Mouse (Mus musculus) 3T3-L1 (cell line): Measurements from ENCODE around the gene Ctnna3.

ENCODE experiments used
- DNase-seq: peaks from one replicate; pipeline ENCODE4 v3.0.0-alpha.2; 2015; ENCODE audit warnings: low read depth, low spot score

Ctnna3 gene

DNA sequence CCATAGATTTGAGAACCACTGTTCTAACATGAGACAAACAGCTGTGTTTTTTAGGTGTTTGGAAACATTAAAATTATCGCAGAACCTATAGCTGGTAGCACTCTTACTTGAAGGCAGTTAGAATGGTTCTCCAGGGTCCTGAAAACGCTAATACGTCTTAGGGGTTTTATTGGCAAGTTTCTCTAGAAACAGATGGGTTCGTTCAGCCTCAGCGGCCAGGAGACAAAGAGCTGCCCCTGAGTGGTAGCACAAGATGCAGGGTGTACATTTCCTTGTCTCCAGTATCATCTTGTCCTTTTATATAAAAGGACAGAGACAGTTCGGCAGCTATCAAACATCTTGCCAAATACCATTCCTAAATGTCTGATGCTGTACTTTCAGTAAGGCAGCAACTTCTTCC is 620.0 kb downstream of the Ctnna3 start:
- DNase-seq = no peak

DNA sequence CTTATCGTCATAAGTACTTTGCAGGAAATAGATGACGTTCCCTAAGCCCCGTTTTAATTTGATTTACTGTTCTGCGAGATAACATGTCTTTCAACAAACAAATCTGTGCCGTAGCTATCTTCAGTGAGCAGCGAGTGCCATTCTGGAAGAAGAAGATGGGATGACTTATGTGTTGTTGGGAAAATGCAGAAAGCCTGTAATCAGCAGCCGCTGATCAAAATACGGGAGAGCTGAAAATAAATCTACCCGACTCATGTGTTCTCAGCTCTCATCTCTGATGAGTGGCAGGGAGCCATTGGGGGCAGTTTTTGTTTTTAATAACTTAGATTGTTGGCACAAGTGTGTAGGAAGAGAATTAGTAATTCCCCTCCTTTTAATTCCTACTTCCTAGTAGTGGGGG is 633.8 kb downstream of the Ctnna3 start:
- DNase-seq = no peak

- DNase-seq = peak; percentile 12
These were observed 646.0 kb downstream of the Ctnna3 start for GRCm38 (mm10) chr10:64075944-64076343.

- DNase-seq = peak; percentile 12
These were observed 646.6 kb downstream of the Ctnna3 start for GRCm38 (mm10) chr10:64076410-64077052.

GRCm38 (mm10) chr10:64082345-64082744 is 652.4 kb downstream of the Ctnna3 start:
- DNase-seq = no peak

DNA sequence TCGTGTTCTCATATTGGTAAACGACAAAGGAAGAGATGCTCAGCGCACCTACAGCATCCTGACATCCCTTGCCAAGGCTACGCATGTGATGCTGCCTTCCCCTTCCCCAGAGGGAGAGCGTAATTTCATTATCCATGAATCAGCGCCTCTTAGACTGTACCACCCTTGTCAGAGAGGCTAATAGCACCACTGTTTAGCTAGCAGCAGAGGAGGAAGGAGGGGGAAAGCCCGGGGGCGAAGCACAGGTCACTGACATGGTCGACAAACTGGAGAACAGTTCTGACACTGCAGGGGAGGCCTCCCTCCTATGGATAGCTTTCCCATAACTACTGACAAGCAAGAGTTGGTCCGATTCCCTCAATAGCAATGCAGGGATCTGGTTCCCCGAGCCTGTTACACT is 653.9 kb downstream of the Ctnna3 start:
- no peak for DNase-seq

- DNase-seq = peak; percentile 60
These were observed 654.6 kb downstream of the Ctnna3 start for GRCm38 (mm10) chr10:64084465-64084864.

DNA sequence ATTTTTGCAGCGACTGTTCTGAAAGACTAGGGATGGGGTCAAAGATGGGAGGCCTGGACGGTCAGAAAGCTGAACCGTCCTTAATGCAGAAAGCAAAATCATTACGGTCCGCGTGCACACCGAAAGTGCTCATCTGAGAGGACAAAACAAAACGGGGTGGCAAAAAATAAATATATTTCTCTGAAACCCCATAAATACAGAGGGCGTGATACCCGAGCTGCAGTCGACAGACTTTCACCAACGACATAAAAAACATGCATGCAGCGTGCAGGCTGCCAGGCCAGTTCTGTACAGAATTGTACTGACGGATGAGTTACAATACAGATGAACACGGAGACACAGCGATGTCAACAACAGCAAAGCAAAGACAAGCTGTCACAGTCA is 656.3 kb downstream of the Ctnna3 start:
- no peak for DNase-seq

- no peak for DNase-seq
These were observed 656.9 kb downstream of the Ctnna3 start for GRCm38 (mm10) chr10:64086567-64087391.

- no peak for DNase-seq
These were observed 657.6 kb downstream of the Ctnna3 start for GRCm38 (mm10) chr10:64087521-64087920.

GRCm38 (mm10) chr10:64087936-64088773 is 658.3 kb downstream of the Ctnna3 start:
- no peak for DNase-seq

DNA sequence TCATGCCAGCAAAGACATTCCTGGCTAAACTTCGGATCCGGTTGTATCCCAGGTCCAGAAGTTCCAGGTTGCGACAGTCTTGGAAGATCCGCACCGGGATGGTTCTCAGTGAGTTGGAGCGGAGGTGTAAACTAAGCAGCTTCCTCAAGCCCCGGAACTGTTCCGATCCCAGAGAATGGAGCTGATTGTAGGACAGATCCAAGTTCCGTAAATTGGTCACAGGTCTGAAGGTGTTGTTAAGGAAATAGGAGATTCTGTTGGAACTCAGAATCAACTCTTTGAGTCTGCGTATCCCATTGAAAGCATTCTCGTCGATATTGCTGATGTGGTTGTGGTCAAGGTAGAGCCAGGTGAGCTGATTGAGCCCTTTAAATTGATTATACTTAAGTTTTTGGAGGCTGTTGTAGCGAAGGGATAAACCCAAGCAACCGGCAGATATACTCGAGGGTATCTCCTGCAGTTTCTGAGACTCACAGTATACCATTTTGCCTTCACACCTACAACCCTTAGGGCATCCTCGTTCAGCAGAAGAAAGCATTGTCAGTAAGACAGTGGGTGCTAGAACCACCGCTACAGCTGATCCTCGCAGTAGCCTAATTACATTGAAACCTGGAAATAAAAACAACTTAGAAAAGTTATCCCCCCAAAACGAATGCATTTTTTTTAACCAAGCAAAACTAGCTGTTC is 659.0 kb downstream of the Ctnna3 start:
- no peak for DNase-seq

DNA sequence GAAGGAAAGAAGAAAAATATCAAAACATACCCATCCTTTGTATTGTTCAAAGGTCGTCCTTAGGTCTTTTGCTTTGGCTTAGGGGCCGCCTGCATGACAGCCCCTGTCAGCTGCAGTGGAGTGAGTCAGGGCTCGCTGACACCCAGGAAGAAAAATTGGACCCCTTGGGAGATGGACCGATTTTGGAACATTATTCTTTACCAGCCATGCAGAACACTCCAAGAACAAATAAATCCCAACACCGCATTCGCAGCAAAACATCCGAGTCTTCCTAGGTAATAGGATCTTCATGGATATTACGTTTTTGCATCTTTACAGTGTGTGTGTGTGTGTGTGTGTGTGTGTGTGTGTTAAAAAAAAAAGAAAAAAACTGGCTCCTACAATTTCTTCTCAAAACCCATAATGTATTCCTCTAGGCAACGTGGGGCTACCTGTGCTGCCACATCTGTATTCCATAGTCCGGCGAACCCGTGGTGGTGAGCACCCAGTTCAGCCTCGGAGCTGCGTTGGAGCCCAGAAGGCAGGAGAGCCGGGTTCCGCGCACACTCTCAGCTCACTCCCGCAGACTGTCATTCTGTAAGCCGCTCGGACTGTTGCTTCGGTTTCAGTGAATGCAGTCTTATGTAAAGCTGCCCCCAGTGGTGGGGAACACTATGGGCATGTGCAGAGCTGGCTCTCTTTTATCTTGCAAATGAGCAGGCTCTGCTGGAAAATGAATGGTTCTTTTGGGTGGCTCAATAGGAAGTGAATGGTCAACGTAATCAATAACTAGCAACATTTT is 660.0 kb downstream of the Ctnna3 start, which contains the start of gene Lrrtm3:
TSS of gene Lrrtm3 (minus strand) at position 598 of the 781 bp plus-strand sequence.
- DNase-seq = no peak

- DNase-seq = no peak
These were observed 666.6 kb downstream of the Ctnna3 start for GRCm38 (mm10) chr10:64096532-64096931.

DNA sequence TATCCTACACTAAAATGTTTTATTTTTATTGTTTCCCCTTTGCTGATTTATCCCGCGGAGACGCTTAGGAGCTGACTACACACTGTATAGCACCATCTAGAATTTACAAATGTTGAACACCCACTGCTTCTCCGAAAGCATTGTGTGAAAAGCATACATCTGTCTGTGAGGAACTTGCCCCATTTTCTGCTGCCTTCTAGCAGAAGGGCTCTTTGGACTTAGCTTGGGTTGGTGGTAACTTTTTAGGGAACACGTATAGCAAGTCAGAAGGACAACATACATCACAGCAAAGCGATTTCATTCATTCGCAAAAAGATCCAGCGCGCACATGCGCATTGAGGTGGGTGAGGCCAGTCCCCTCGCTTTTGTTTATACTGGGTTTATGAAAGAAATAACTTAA is 685.3 kb downstream of the Ctnna3 start:
- no peak for DNase-seq

DNA sequence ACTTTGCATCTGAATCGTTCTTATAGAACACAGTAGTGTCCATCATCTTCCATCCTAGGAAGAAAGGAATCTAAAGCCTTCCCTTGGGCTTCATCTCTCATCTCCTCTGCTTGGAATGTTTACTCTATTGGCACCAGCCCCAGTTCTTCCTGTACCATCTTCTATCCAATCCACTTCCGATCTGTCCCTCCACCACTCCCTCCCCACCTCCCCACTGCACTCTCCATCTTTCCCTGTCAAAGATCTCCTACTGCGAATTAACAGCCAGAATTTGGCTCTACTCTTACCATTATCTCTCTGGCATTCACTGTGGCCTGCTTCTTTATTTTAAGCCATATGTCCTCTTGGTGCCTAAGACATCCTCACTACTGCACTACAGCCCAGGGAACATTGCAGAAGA is 688.9 kb downstream of the Ctnna3 start:
- no peak for DNase-seq

DNA sequence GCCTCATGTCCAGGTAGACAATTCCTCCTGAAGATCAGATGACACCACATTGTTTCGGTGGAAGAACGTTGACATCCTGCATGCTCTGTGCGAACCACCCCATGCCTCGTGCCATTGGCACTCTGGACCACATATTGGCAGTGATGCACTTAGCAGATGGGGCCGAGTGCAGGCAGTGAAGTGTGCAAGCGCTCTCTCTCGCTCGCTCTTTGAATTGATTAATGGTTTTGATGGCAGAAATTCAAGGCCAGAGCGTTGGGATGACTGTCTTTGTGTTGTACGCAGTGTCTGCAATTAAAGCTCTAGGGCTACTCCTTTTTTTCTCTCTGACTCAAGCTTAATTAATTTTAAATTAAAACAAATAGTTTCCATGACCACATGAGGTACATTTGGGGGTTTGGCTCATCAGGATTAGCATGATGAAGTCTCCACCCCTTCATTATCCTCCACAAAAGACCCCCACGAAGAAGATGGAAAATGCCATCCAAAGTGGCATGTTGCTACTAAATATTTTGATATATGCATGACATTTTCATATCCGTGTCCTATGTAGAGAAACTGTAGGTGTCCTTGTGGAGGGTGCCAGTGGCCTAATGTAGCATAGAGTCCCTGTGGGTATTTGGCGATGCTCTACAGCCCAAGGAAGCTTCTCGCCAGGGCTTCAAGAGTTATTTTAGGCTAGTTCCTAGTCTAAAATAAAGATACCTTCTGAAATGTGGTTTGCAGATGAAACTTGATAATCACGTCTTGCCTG is 700.7 kb downstream of the Ctnna3 start:
- DNase-seq = no peak

DNA sequence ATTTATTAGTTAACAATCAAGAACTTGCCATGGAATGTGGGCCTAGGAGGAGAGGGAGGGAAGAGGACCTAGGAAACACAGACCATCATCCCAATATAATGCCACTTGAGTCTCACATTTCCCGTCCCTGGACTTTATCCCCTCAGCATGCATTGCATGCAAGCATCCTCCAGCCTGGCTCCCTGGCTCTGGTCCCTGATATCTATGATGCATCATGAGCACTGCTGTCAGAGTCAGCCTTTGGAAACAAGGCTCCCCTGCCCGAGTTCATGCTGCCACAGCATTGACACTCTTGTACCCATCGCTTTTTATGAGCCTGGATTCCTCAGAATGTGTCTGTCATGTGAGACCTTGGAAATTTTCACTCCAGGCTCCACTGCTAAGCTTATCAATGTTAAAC is 703.6 kb downstream of the Ctnna3 start:
- DNase-seq = no peak

- no peak for DNase-seq
These were observed 705.6 kb downstream of the Ctnna3 start for GRCm38 (mm10) chr10:64135481-64135880.

- no peak for DNase-seq
These were observed 716.6 kb downstream of the Ctnna3 start for GRCm38 (mm10) chr10:64146511-64146910.
